Mouse (Mus musculus) limb, embryonic 14.5 days (tissue): ENCODE data around the gene Trim44. TPM values are rescaled to one million over a fixed set of nuclear protein-coding genes. Genes with fewer than 3 reads are reported as not detected.
A peak's percentile ranks its signal among the peaks of the same experiment; 100 is the strongest.

Experiments
- ATAC-seq: fragments of 200-750 bp; cut with Nextera tagmentation; 2 replicates; pipeline ENCODE4 v1.8.0; 2017; ENCODE audit warnings: low read depth, moderate number of reproducible peaks, moderate TSS enrichment; ENCODE audit not compliant: low FRiP score
- DNase-seq: peaks from one replicate; pipeline ENCODE4 v3.0.0-alpha.2; 2015; ENCODE audit warnings: low spot score
- H3K27ac ChIP-seq: fragments of 300-500 bp; sonication (generic); replicated peaks from 2 replicates; pipeline ENCODE4 v1.5.1; 2014; ENCODE audit warnings: low read depth, mild to moderate bottlenecking, low read length, moderate library complexity, mixed read lengths
- H3K27me3 ChIP-seq: fragments of 300-500 bp; sonication (generic); 2 replicates; pipeline ENCODE4 v1.6.1; 2014; ENCODE audit warnings: low read length, mixed read lengths; ENCODE audit not compliant: control insufficient read depth, insufficient read depth
- H3K36me3 ChIP-seq: fragments of 300-500 bp; sonication (generic); 2 replicates; pipeline ENCODE4 v1.6.1; 2014; ENCODE audit warnings: mild to moderate bottlenecking, low read length, moderate library complexity, mixed read lengths; ENCODE audit not compliant: control insufficient read depth, insufficient read depth
- H3K4me1 ChIP-seq: fragments of 300-500 bp; sonication (generic); 2 replicates; pipeline ENCODE4 v1.6.1; 2014; ENCODE audit warnings: antibody characterized with exemption, low read length, mixed read lengths; ENCODE audit not compliant: control insufficient read depth, insufficient read depth
- H3K4me2 ChIP-seq: fragments of 300-500 bp; sonication (generic); replicated peaks from 2 replicates; pipeline ENCODE4 v1.6.1; 2014; ENCODE audit warnings: low read depth, mild to moderate bottlenecking, low read length, moderate library complexity; ENCODE audit not compliant: severe bottlenecking
- H3K4me3 ChIP-seq: fragments of 300-500 bp; sonication (generic); replicated peaks from 2 replicates; pipeline ENCODE4 v1.5.1; 2014; ENCODE audit warnings: low read length
- H3K9ac ChIP-seq: fragments of 300-500 bp; sonication (generic); 2 replicates; pipeline ENCODE4 v1.6.1; 2014; ENCODE audit warnings: mild to moderate bottlenecking, low read depth, low read length, moderate library complexity; ENCODE audit not compliant: severe bottlenecking
- H3K9me3 ChIP-seq: fragments of 300-500 bp; sonication (generic); 2 replicates; pipeline ENCODE4 v1.6.1; 2016; ENCODE audit warnings: low read length; ENCODE audit not compliant: control insufficient read depth
- POLR2A ChIP-seq: fragments of 200-500 bp; IDR thresholded peaks from 2 replicates; pipeline ENCODE4 v1.8.0; 2012; ENCODE audit warnings: inconsistent platforms, mild to moderate bottlenecking, moderate library complexity, borderline replicate concordance; ENCODE audit not compliant: insufficient read depth, insufficient read length; ENCODE audit errors: extremely low read depth
- WGBS: fragments of 180-500 bp; shearing (Covaris S2); extraction: QIAGEN DNeasy Blood & Tissue Kit; methylation state at CpG from one replicate; pipeline ENCODE4 v1.1.7; 2014; 5-methylcytosine and 5-hydroxymethylcytosine counted together
- polyA plus RNA-seq, 2 experiments: library from polyadenylated mRNA; depleted of rRNA in 1 of 2; stranded (reverse) in 1 of 2; unstranded in 1 of 2; fragments of >200 nt; fragmentation: Nextera tagmentation in 1 of 2; extraction: Ambion mirVana in 1 of 2; gene quantifications; 2 replicates each; pipeline versions ENCODE4 v1.2.1 to v1.2.3; 2012 to 2014

Trim44 gene
- polyA plus RNA-seq (2012; rRNA removed) (66.6 and 69.7 TPM in 2 replicates), polyA plus RNA-seq (2014; fragmentation: Nextera tagmentation; extraction: Ambion mirVana) (36.4 and 43.0 TPM in 2 replicates)

- Histone ChIP-seq H3K4me3 (no peak within 1 kb of the TSS), H3K9ac (no peak within 1 kb of the TSS), H3K9me3 (no peaks in the 10 kb centered on the region), H3K36me3 (no peaks in the 10 kb centered on the region), H3K4me1 (peaks cover 10% of the 10 kb centered on the region; the same call in 1 of the 2 replicates), H3K4me2 (no peak within 1 kb of the TSS), H3K27me3 (no peaks in the 10 kb centered on the region), H3K27ac (no peak within 1 kb of the TSS)
- no peak for ATAC-seq
- 34% methylated on average over 14 of the region's 14 CpGs for WGBS
- TF ChIP-seq POLR2A: no peak
- DNase-seq: peak; percentile 46
Observed at GRCm38 (mm10) chr2:102407363-102408184, at the start of gene Trim44. Gene Trim44 (minus strand): TSS chr2:102407828.

GRCm38 (mm10) chr2:102455126-102455525, 47.5 kb upstream of the Trim44 start:
- WGBS: 93% methylated on average over 1 of the region's 1 CpGs
- no peak overlapping the region for H3K9ac ChIP-seq
- TF ChIP-seq POLR2A: no peak
- no peak overlapping the region for H3K27ac ChIP-seq
- H3K36me3 ChIP-seq: no peaks in the 10 kb centered on the region
- no peak for DNase-seq
- H3K4me1 ChIP-seq: peaks cover 8% of the 10 kb centered on the region; the same call in 1 of the 2 replicates
- no peak for ATAC-seq
- H3K27me3 ChIP-seq: no peaks in the 10 kb centered on the region
- H3K4me2 ChIP-seq: no peak overlapping the region
- no peak overlapping the region for H3K4me3 ChIP-seq
- no peaks in the 10 kb centered on the region for H3K9me3 ChIP-seq

GRCm38 (mm10) chr2:102453447-102453846, 45.8 kb upstream of the Trim44 start:
- peak; percentile 58 for DNase-seq
- no peaks in the 10 kb centered on the region for H3K9me3 ChIP-seq
- no peak overlapping the region for H3K27ac ChIP-seq
- no peak overlapping the region for H3K9ac ChIP-seq
- no peaks in the 10 kb centered on the region for H3K36me3 ChIP-seq
- H3K4me1 ChIP-seq: peaks cover 7% of the 10 kb centered on the region; the same call in 1 of the 2 replicates
- no peak overlapping the region for H3K4me3 ChIP-seq
- no peaks in the 10 kb centered on the region for H3K27me3 ChIP-seq
- 11% methylated on average over 3 of the region's 3 CpGs for whole genome bisulfite sequencing
- ATAC-seq: no peak
- no peak for TF ChIP-seq POLR2A
- no peak overlapping the region for H3K4me2 ChIP-seq

- Histone ChIP-seq H3K4me3 (peak within 1 kb of the TSS; percentile 73), H3K27ac (peak within 1 kb of the TSS; percentile 88), H3K9me3 (no peaks in the 10 kb centered on the region), H3K9ac (peak within 1 kb of the TSS; percentile 85), H3K27me3 (no peaks in the 10 kb centered on the region), H3K4me2 (peak within 1 kb of the TSS; percentile 95), H3K4me1 (peaks cover 16% of the 10 kb centered on the region; the same call in 1 of the 2 replicates), H3K36me3 (no peaks in the 10 kb centered on the region)
- ATAC-seq (peak; percentile 85), DNase-seq (peak; percentile 79)
- WGBS: under 1% methylated on average over 28 of the region's 49 CpGs
- peak; percentile 73; the same call in 1 of the 2 replicates for TF ChIP-seq POLR2A
Observed at GRCm38 (mm10) chr2:102451671-102452549, 44.3 kb upstream of the Trim44 start, which contains the start of gene Fjx1. Gene Fjx1 (minus strand): TSS chr2:102452499.
